Mouse (Mus musculus): ENCODE results near the gene Pitx3. TPM values are rescaled to one million over a fixed set of nuclear protein-coding genes. Genes with fewer than 3 reads are reported as not detected.

Pitx3 gene
- polyA plus RNA-seq, 1 experiment = not detected

GRCm38 (mm10) chr19:46165950-46166349 lies 17.8 kb upstream of the Pitx3 start:
- TF ChIP-seq FLI1 (IDR thresholded peaks at IDR 0.05; ENCODE audit: low read length) (no peak), GATA1 (IDR thresholded peaks at IDR 0.05; ENCODE audit: borderline replicate concordance, low read length) (no peak)
- Histone ChIP-seq H3K27me3 (replicated peaks) (no peaks in the 10 kb centered on the region), H3K4me1 (peaks cover 9% of the 10 kb centered on the region), H3K36me3 (replicated peaks; ENCODE audit: low read length) (peaks cover 58% of the 10 kb centered on the region), H3K4me3 (replicated peaks) (no peak overlapping the region), H3K9me3 (no peaks in the 10 kb centered on the region)

DNA sequence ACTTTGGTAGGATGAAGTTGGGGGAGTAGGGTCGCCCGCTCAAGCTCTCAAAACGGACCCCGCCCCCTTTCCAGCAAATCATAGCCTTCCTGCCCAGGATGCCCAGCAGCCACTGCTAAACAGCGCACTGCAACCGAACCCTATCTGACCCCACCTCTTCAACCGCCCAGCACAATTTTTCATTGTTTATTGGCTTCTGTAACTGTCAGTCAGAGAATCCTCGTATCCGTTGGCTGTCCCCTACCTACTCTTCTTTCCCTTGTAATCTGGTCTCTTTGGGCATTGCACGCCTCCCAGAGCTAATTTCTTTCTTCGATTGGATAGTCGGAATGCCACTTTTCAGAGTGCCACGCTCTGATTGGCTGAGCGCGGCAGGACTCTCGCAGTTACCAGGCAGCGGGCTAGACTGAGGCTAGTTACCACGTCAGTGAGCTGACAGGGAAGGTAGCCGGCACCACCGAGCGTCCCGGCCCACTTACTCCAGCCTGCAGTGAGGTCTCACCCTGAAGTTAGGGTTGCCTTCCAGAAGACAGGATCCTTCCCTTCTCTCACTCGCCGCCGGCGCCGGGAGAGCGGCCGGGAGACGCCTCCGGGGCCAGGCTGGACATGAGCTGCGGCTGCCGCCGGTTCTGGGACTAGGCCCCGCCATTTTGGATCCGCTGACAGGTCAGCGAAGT lies 4.1 kb upstream of the Pitx3 start, which contains the start of gene Gbf1:
Gbf1 (plus strand) TSS at position 383 of the 677 bp plus-strand sequence.
- Histone ChIP-seq H3K27me3 (replicated peaks) (peaks cover 38% of the 10 kb centered on the region), H3K36me3 (replicated peaks; ENCODE audit: low read length) (peaks cover 15% of the 10 kb centered on the region), H3K9me3 (no peaks in the 10 kb centered on the region), H3K4me1 (peaks cover 65% of the 10 kb centered on the region), H3K4me3 (replicated peaks) (peak within 1 kb of the TSS; percentile 99)
- no peak; the same call in 2 of the 3 replicates for TF ChIP-seq GATA1 (IDR thresholded peaks at IDR 0.05; ENCODE audit: borderline replicate concordance, low read length)
- no peak for TF ChIP-seq FLI1 (IDR thresholded peaks at IDR 0.05; ENCODE audit: low read length)

DNA sequence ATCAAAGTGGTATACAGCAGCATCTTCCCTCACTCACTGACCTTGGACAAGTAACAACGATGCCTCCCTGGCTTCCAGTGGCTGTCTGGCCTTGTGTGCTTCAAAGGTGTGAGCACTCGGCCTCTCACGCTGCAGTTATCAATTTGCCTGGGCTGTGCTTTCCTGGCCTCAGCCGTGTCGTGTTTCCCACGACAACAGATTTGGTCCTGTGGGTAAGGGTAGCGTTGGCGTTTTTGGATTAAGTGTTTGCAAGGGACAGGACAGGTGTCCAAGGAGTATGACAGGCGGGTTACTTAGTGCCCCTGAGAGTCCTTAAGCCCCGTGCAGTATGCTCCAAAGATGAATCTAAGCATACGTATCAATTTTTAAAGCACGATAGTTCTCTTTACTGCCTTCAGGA lies 965 bp upstream of the Pitx3 start:
- Histone ChIP-seq H3K9me3 (no peaks in the 10 kb centered on the region), H3K4me3 (replicated peaks) (peak overlapping the region; percentile 92), H3K27me3 (replicated peaks) (peaks cover 68% of the 10 kb centered on the region), H3K36me3 (replicated peaks; ENCODE audit: low read length) (no peaks in the 10 kb centered on the region), H3K4me1 (peaks cover 45% of the 10 kb centered on the region)
- TF ChIP-seq FLI1 (IDR thresholded peaks at IDR 0.05; ENCODE audit: low read length) (no peak), GATA1 (IDR thresholded peaks at IDR 0.05; ENCODE audit: borderline replicate concordance, low read length) (no peak)

- Histone ChIP-seq H3K4me1 (peaks cover 37% of the 10 kb centered on the region), H3K36me3 (replicated peaks; ENCODE audit: low read length) (no peaks in the 10 kb centered on the region), H3K9me3 (no peaks in the 10 kb centered on the region), H3K4me3 (replicated peaks) (peak overlapping the region; percentile 92), H3K27me3 (replicated peaks) (peaks cover 76% of the 10 kb centered on the region)
- TF ChIP-seq GATA1 (IDR thresholded peaks at IDR 0.05; ENCODE audit: borderline replicate concordance, low read length) (no peak), FLI1 (IDR thresholded peaks at IDR 0.05; ENCODE audit: low read length) (no peak)
These were observed 240 bp upstream of the Pitx3 start for GRCm38 (mm10) chr19:46148372-46148760.

- Histone ChIP-seq H3K36me3 (replicated peaks; ENCODE audit: low read length) (no peaks in the 10 kb centered on the region), H3K9me3 (no peaks in the 10 kb centered on the region), H3K4me3 (replicated peaks) (no peak overlapping the region), H3K4me1 (peaks cover 26% of the 10 kb centered on the region), H3K27me3 (replicated peaks) (peaks cover 99% of the 10 kb centered on the region)
- TF ChIP-seq GATA1 (IDR thresholded peaks at IDR 0.05; ENCODE audit: borderline replicate concordance, low read length) (no peak), FLI1 (IDR thresholded peaks at IDR 0.05; ENCODE audit: low read length) (no peak)
These were observed 7.0 kb downstream of the Pitx3 start for GRCm38 (mm10) chr19:46141091-46141490.

DNA sequence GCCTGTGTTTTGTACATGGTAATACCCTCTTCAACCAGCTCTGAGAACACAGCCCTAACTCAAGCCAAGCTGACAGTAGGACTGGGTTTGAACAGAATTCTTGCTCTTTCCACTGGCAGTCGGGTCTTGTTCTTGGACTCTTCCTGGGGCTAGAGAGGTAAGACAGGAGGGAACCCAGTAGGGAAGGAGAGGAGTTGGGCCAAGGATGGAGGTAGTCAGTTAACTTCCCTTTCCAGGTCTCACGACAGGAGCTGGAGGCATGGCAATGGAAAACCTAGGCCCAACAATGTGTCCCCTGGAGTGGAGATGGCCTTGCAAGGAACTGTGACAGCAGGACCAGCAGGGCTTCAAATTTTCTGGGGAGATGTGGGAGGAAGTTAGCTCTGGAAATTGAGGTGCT lies 7.8 kb downstream of the Pitx3 start:
- no peak for TF ChIP-seq FLI1 (IDR thresholded peaks at IDR 0.05; ENCODE audit: low read length)
- TF ChIP-seq GATA1 (IDR thresholded peaks at IDR 0.05; ENCODE audit: borderline replicate concordance, low read length) = no peak
- no peaks in the 10 kb centered on the region for H3K36me3 ChIP-seq (replicated peaks; ENCODE audit: low read length)
- no peak overlapping the region for H3K4me3 ChIP-seq (replicated peaks)
- no peaks in the 10 kb centered on the region for H3K9me3 ChIP-seq
- H3K4me1 ChIP-seq = peaks cover 33% of the 10 kb centered on the region
- peaks cover 99% of the 10 kb centered on the region for H3K27me3 ChIP-seq (replicated peaks)

DNA sequence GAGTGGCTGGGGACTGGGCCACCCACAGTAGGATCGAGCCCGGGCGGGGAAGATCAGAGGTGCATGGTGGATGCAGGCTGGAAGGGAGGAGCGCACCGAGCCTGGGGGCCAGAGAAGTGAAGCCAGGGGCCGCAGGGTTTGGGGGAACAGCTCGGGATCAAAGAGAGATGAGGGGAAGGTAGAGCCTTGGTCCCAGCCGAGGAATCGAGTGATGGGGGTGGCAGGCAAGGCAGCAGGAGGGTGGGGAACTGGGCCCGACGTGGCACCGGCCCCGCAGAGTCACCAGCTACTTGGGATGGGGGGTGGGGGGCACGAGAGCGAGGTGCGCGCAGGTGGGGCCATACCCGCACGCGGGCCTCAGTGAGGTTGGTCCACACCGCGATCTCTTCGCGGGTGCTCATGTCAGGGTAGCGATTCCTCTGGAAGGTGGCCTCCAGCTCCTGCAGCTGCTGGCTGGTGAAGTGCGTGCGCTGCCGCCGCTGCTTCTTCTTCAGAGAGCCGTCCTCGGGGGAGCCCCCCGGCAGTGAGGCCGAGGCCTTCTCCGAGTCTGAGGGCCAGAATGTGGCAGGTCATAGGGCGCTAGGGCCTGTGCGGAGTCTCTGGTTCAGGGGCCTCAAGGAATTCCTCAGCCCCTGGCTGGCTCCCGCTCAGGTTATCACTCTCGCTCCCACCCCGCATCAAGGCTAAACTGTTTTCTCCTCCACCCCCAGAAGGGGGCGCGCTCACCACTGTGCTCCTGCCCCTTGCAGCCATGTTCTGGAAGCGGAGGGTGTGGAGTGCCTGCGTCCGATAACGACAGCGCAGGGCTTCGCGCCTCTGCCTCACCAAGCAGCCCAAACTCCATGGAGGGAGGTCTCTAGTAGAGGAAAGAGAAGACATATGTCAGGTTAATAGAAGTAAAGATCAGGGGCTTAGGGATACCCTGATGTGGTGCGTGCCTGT lies 11.2 kb downstream of the Pitx3 start:
- TF ChIP-seq FLI1 (IDR thresholded peaks at IDR 0.05; ENCODE audit: low read length) (no peak), GATA1 (IDR thresholded peaks at IDR 0.05; ENCODE audit: borderline replicate concordance, low read length) (no peak)
- Histone ChIP-seq H3K9me3 (no peaks in the 10 kb centered on the region), H3K4me1 (peaks cover 44% of the 10 kb centered on the region), H3K27me3 (replicated peaks) (peaks cover 97% of the 10 kb centered on the region), H3K4me3 (replicated peaks) (peak overlapping the region; percentile 92), H3K36me3 (replicated peaks; ENCODE audit: low read length) (no peaks in the 10 kb centered on the region)

DNA sequence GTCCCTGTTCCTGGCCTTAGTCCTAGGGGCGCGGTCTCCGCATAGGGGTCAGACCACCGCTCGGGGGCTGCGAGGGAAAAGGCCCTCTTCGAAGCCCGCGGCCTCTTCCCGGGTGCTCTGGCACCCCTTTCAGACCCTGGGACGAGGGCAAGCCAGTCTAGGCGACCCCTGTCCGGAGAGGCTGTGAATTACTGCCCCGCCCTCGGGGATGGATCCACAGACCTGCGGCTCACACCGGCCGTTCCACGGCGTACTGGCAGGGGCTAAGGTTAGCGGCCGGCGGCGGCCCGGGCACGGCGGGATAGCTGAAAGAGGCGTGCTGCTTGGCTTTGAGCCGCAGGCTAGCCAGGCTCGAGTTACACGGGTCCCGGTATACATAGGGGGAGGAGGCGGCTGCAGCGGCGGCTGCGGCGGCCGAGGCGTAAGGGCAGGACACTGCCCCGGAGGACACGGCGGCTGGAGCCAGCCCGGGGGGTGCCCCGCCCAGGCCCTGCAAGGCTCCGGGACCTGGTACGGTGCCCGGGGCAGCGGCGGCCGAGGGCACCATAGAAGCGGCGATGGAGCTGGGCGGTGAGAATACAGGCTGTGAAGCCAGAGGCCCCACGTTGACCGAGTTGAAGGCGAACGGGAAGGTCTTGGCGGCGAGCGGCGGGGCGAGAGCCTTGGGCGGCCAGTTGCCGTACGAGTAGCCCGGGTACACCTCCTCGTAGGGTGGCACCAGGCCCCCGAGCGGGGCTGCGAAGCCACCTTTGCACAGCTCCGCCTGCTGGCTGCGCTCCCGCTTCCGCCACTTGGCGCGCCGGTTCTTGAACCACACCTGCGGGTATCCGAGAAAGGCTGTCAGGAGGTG lies 12.1 kb downstream of the Pitx3 start:
- Histone ChIP-seq H3K4me3 (replicated peaks) (peak overlapping the region; percentile 92), H3K4me1 (peaks cover 44% of the 10 kb centered on the region), H3K36me3 (replicated peaks; ENCODE audit: low read length) (no peaks in the 10 kb centered on the region), H3K27me3 (replicated peaks) (peaks cover 96% of the 10 kb centered on the region), H3K9me3 (no peaks in the 10 kb centered on the region)
- no peak for TF ChIP-seq GATA1 (IDR thresholded peaks at IDR 0.05; ENCODE audit: borderline replicate concordance, low read length)
- TF ChIP-seq FLI1 (IDR thresholded peaks at IDR 0.05; ENCODE audit: low read length) = no peak

DNA sequence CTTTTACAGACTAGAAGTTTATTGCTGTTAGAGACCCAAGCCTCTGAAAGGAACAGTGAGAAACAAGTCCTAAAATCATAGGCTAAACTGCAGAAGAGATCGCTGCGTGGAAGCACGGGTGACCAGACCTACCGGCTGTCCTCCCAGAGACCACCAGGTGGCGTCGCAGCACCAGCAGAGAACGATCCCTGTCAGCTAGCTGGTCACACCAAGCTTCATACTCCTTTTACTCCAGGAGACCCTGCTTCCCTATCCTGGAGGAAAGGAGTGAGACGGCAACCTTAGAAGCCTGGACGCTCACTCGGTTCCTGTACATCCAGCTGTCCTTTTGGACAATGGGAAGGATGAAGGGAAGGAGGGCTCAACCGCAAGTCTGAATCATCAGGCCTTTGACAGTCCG lies 12.8 kb downstream of the Pitx3 start:
- Histone ChIP-seq H3K27me3 (replicated peaks) (peaks cover 95% of the 10 kb centered on the region), H3K9me3 (no peaks in the 10 kb centered on the region), H3K36me3 (replicated peaks; ENCODE audit: low read length) (no peaks in the 10 kb centered on the region), H3K4me3 (replicated peaks) (peak overlapping the region; percentile 92), H3K4me1 (peaks cover 43% of the 10 kb centered on the region)
- no peak for TF ChIP-seq GATA1 (IDR thresholded peaks at IDR 0.05; ENCODE audit: borderline replicate concordance, low read length)
- no peak for TF ChIP-seq FLI1 (IDR thresholded peaks at IDR 0.05; ENCODE audit: low read length)
